Mouse (Mus musculus) liver, postnatal 0 days (tissue): ENCODE measurements at regions not wholly inside any gene's neighbourhood (a gene's known extent, or its start where the extent isn't known, plus 50 kb on each side); places are given as distances from the start of the nearest gene placed in this dataset.

Source experiments
- CTCF ChIP-seq: sonication (generic); IDR thresholded peaks from 2 replicates; pipeline ENCODE4 v1.5.1; 2016; ENCODE audit warnings: antibody characterized with exemption, low read depth
- EP300 ChIP-seq: IDR thresholded peaks from 2 replicates; pipeline ENCODE4 v1.6.1; 2016; ENCODE audit warnings: antibody characterized with exemption, low read depth, mild to moderate bottlenecking

- TF ChIP-seq EP300 (no peak), CTCF (no peak)
These were observed 983.8 kb upstream of the Ddx18 start for GRCm38 (mm10) chr1:122551596-122551995.
